Mouse (Mus musculus) gastrocnemius, adult 8-10 months (tissue): Measurements from ENCODE around the gene Gm21943. TPM values are rescaled to one million over a fixed set of nuclear protein-coding genes. Genes with fewer than 3 reads are reported as not detected.
"Not testable (repeated sequence)": the region's sequence is repeated elsewhere in the genome, so short reads cannot be mapped to it uniquely, and the experiment has no call there.

Experiments used
- DNase-seq, 2 experiments: peaks; one replicate each; pipeline ENCODE4 v3.0.0; 2022; ENCODE audit warnings: low spot score in 2 of 2
- total RNA-seq, 4 experiments: library from RNA; stranded (reverse); gene quantifications; 2 replicates each; pipeline ENCODE4 v1.2.4; 2022

Gm21943 gene
- not detected for total RNA-seq

DNA sequence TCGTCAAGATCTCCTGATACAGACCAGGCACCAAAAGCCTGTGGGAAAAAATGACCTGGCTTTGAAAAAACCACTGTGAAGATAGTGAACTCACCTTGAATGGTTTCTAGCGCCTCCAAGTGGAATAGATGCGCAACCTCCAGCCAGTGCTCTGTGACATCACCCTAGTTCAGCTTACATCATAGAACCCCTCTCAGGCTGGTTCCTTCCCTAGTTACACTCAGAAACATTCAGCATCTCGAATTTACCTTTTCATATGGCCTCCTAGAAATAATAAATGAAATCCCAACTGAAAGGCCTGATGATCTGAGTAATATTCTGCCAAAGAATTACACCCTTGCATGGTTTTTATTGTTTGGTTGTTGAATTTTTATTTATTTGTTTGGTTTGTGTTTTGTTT lies at the start of gene Gm21943:
Gene Gm21943, minus strand, starts transcription at position 101 of the 400 bp plus-strand sequence.
- not testable (repeated sequence) for DNase-seq

Other genes starting within 250 kb of the Gm21943 start
- not detected for gene Gm28961, start 172.0 kb upstream of the Gm21943 start, total RNA-seq